Mouse (Mus musculus) stomach, postnatal 0 days (tissue): Measurements from ENCODE around the gene Btn2a2.

Experiments used
- CTCF ChIP-seq: IDR thresholded peaks from 2 replicates; pipeline ENCODE4 v1.5.1; 2016; ENCODE audit warnings: antibody characterized with exemption, low read depth, mild to moderate bottlenecking, moderate library complexity
- EP300 ChIP-seq: optimal IDR thresholded peaks from 2 replicates; pipeline ENCODE3; 2016; ENCODE audit warnings: antibody characterized with exemption

- TF ChIP-seq CTCF (no peak), EP300 (no peak)
Observed at GRCm38 (mm10) chr13:23491263-23491662, 2.6 kb upstream of the Btn2a2 start.
